Mouse (Mus musculus) kidney, embryonic 15.5 days (tissue): Measurements from ENCODE around the gene Fam20a. TPM values are rescaled to one million over a fixed set of nuclear protein-coding genes. Genes with fewer than 3 reads are reported as not detected.

Experiments
- ATAC-seq: fragments of 200-750 bp; cut with Nextera tagmentation; replicated peaks from 2 replicates; pipeline ENCODE4 v1.8.0; 2017; ENCODE audit warnings: moderate TSS enrichment; ENCODE audit not compliant: low FRiP score
- H3K27ac ChIP-seq: fragments of 300-500 bp; sonication (generic); 2 replicates; pipeline ENCODE4 v1.5.1; 2015; ENCODE audit warnings: mild to moderate bottlenecking, inconsistent platforms
- H3K27me3 ChIP-seq: fragments of 300-500 bp; sonication (generic); 2 replicates; pipeline ENCODE4 v1.6.1; 2015; ENCODE audit warnings: inconsistent platforms
- H3K36me3 ChIP-seq: fragments of 300-500 bp; sonication (generic); 2 replicates; pipeline ENCODE4 v1.6.1; 2015; ENCODE audit warnings: inconsistent platforms
- H3K4me1 ChIP-seq: fragments of 300-500 bp; sonication (generic); 2 replicates; pipeline ENCODE4 v1.6.1; 2015; ENCODE audit warnings: inconsistent platforms
- H3K4me2 ChIP-seq: fragments of 300-500 bp; sonication (generic); 2 replicates; pipeline ENCODE4 v1.6.1; 2015; ENCODE audit warnings: moderate library complexity, mild to moderate bottlenecking, inconsistent platforms
- H3K4me3 ChIP-seq: fragments of 300-500 bp; sonication (generic); replicated peaks from 2 replicates; pipeline ENCODE4 v1.5.1; 2015; ENCODE audit warnings: mild to moderate bottlenecking, inconsistent platforms
- H3K9ac ChIP-seq: fragments of 300-500 bp; sonication (generic); 2 replicates; pipeline ENCODE4 v1.6.1; 2015; ENCODE audit warnings: mild to moderate bottlenecking, inconsistent platforms
- H3K9me3 ChIP-seq: fragments of 300-500 bp; sonication (generic); replicated peaks from 2 replicates; pipeline ENCODE4 v1.6.1; 2016; ENCODE audit warnings: inconsistent platforms
- WGBS: fragments of 180-500 bp; shearing (Covaris S2); methylation state at CpG from one replicate; pipeline ENCODE4 v1.1.7; 2015; ENCODE audit warnings: mixed read lengths; 5-methylcytosine and 5-hydroxymethylcytosine counted together
- polyA plus RNA-seq: library from polyadenylated mRNA; unstranded; fragments of >200 nt; fragmentation: Nextera tagmentation; extraction: Ambion mirVana; gene quantifications from 2 replicates; pipeline ENCODE4 v1.2.1, GENCODE M21; 2015

The Fam20a gene
- polyA plus RNA-seq, 1 experiment from 2014 or later = 2.3 TPM

- H3K4me1 ChIP-seq = peaks cover 21% of the 10 kb centered on the region
- H3K27me3 ChIP-seq = no peaks in the 10 kb centered on the region
- H3K4me2 ChIP-seq = no peak overlapping the region
- no peak overlapping the region for H3K9ac ChIP-seq
- H3K4me3 ChIP-seq = no peak overlapping the region
- no peaks in the 10 kb centered on the region for H3K9me3 ChIP-seq
- ATAC-seq = no peak
- peaks cover 15% of the 10 kb centered on the region for H3K36me3 ChIP-seq
- 86% methylated on average over 11 of the region's 11 CpGs for WGBS
- no peak overlapping the region for H3K27ac ChIP-seq
These were observed 47.5 kb downstream of the Fam20a start for GRCm38 (mm10) chr11:109674542-109674941.

DNA sequence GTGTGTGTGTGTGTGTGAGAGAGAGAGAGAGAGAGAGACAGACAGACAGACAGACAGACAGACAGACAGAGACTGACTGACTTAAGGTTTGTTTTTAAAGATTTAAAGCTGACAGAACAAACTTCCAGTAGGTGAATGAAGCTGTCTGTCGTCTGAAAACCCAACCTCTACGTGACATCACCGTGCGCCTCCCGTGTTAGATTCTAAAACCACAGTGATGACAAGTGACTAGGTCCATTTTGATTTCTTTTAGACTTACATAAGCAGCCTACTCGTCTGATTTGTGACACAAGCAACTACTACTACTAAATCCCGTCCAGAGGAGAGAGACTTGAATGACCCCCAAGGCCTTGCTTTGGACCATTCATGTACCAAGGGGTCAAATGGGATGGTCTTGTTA is 48.3 kb downstream of the Fam20a start:
- ATAC-seq = no peak
- Histone ChIP-seq H3K27me3 (no peaks in the 10 kb centered on the region), H3K9me3 (no peaks in the 10 kb centered on the region), H3K9ac (no peak overlapping the region), H3K4me2 (no peak overlapping the region), H3K27ac (no peak overlapping the region), H3K4me3 (no peak overlapping the region), H3K4me1 (peaks cover 21% of the 10 kb centered on the region), H3K36me3 (peaks cover 19% of the 10 kb centered on the region)
- 73% methylated on average over 7 of the region's 7 CpGs for WGBS

DNA sequence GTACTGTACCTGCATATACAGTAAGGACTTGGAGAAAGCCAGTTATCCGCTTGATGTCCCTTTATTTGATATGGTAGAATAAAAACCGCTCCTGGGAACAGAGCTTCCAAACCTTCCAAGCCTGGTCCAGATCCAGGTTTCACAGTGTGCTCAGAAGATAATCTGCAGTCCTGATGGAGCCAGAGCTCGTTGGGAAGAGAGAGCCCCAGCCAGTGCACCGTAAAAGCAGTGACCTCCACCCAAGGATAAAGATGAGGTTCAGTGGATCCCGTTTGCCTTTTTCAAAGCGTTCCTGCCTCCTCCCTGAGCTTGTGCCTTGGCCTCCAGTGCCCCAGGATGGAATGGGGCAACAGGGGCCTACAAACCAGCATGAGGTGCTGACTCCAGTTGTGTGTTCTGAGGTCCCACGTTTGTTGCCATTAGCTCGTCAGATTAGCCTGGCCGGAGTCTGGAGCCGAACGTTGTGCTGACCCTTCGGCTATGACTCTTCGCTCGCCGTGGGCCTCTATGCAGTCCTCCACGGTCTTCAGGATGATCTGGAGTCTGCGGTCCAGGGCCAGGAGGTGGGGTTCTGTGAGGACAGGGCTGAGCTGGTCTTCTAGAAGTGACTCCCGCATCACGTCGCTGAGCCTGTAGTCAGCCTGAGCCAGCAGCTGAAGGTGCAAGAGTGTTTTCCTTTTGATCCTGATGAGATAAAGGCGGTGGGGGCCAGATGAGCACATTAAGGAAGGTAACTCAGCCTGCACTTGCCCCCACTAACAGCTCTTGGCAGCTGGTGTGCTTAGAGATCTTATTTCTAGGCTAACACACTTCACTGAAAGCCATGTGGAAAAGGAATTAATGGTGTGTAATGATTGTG is 49.0 kb downstream of the Fam20a start:
- peaks cover 25% of the 10 kb centered on the region for H3K36me3 ChIP-seq
- peaks cover 21% of the 10 kb centered on the region for H3K4me1 ChIP-seq
- no peak overlapping the region for H3K4me3 ChIP-seq
- H3K27me3 ChIP-seq = no peaks in the 10 kb centered on the region
- peak; percentile 45 for ATAC-seq
- H3K4me2 ChIP-seq = no peak overlapping the region
- 42% methylated on average over 21 of the region's 21 CpGs for WGBS
- no peak overlapping the region for H3K27ac ChIP-seq
- H3K9me3 ChIP-seq = no peaks in the 10 kb centered on the region
- H3K9ac ChIP-seq = no peak overlapping the region

GRCm38 (mm10) chr11:109672396-109672795 is 49.7 kb downstream of the Fam20a start:
- Histone ChIP-seq H3K27ac (0 out of 2 replicates have a peak overlapping the region, but pooled peaks have one; percentile 54), H3K9ac (no peak overlapping the region), H3K27me3 (no peaks in the 10 kb centered on the region), H3K9me3 (no peaks in the 10 kb centered on the region), H3K4me3 (no peak overlapping the region), H3K4me1 (peaks cover 21% of the 10 kb centered on the region), H3K4me2 (no peak overlapping the region), H3K36me3 (peaks cover 33% of the 10 kb centered on the region)
- ATAC-seq = no peak
- WGBS = 85% methylated on average over 8 of the region's 8 CpGs

GRCm38 (mm10) chr11:109672021-109672324 is 50.1 kb downstream of the Fam20a start:
- WGBS = 90% methylated on average over 5 of the region's 5 CpGs
- no peak overlapping the region for H3K4me2 ChIP-seq
- H3K9ac ChIP-seq = no peak overlapping the region
- H3K27ac ChIP-seq = 0 out of 2 replicates have a peak overlapping the region, but pooled peaks have one; percentile 54
- no peaks in the 10 kb centered on the region for H3K27me3 ChIP-seq
- no peak overlapping the region for H3K4me3 ChIP-seq
- peaks cover 37% of the 10 kb centered on the region for H3K36me3 ChIP-seq
- peaks cover 21% of the 10 kb centered on the region for H3K4me1 ChIP-seq
- no peak for ATAC-seq
- H3K9me3 ChIP-seq = no peaks in the 10 kb centered on the region

GRCm38 (mm10) chr11:109671136-109672020 is 50.7 kb downstream of the Fam20a start:
- H3K36me3 ChIP-seq = peaks cover 43% of the 10 kb centered on the region
- 57% methylated on average over 6 of the region's 6 CpGs for WGBS
- peaks cover 21% of the 10 kb centered on the region for H3K4me1 ChIP-seq
- no peaks in the 10 kb centered on the region for H3K27me3 ChIP-seq
- ATAC-seq = no peak
- no peaks in the 10 kb centered on the region for H3K9me3 ChIP-seq
- H3K4me2 ChIP-seq = no peak overlapping the region
- H3K27ac ChIP-seq = peak overlapping the region; percentile 60
- no peak overlapping the region for H3K4me3 ChIP-seq
- no peak overlapping the region for H3K9ac ChIP-seq

GRCm38 (mm10) chr11:109670026-109670916 is 51.8 kb downstream of the Fam20a start:
- peaks cover 54% of the 10 kb centered on the region for H3K36me3 ChIP-seq
- peak overlapping the region; percentile 60 for H3K27ac ChIP-seq
- H3K27me3 ChIP-seq = no peaks in the 10 kb centered on the region
- peak; percentile 46; the same call in 1 of the 2 replicates for ATAC-seq
- H3K9ac ChIP-seq = no peak overlapping the region
- H3K4me1 ChIP-seq = peaks cover 21% of the 10 kb centered on the region
- WGBS = 49% methylated on average over 14 of the region's 14 CpGs
- H3K4me2 ChIP-seq = no peak overlapping the region
- no peak overlapping the region for H3K4me3 ChIP-seq
- H3K9me3 ChIP-seq = no peaks in the 10 kb centered on the region

DNA sequence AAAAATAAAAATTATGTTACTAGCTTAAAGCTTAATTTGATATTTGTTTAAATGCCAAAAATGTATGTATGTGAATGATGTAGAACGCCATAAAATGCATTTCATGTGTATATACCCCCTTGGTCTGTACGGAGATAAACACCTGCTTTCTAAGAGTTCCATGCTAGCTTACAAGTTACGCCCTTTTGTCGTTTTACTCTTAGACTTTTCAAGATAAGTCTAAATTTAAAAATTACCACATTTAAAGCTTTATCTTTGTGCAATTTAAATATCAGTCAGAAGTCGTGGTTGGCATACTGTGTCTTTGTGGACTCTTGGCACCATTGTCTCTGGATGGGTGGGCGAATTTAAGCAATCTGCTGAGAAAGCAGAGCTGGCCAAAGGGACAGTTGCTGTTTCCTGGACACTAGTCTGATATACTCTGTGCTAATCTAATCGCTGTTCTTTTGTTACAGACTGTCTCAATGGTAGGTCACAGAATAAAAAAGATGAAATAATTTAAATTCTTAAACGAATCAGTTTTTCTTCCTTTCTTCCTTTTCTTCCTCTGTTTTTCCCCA is 52.9 kb downstream of the Fam20a start:
- Histone ChIP-seq H3K4me2 (no peak overlapping the region), H3K4me1 (peaks cover 21% of the 10 kb centered on the region), H3K36me3 (peaks cover 64% of the 10 kb centered on the region), H3K27me3 (no peaks in the 10 kb centered on the region), H3K27ac (no peak overlapping the region), H3K4me3 (no peak overlapping the region), H3K9ac (no peak overlapping the region), H3K9me3 (no peaks in the 10 kb centered on the region)
- 91% methylated on average over 8 of the region's 8 CpGs for WGBS
- ATAC-seq = no peak

GRCm38 (mm10) chr11:109668115-109668725 is 53.9 kb downstream of the Fam20a start:
- Histone ChIP-seq H3K4me3 (no peak overlapping the region), H3K27ac (no peak overlapping the region), H3K9me3 (no peaks in the 10 kb centered on the region), H3K9ac (no peak overlapping the region), H3K36me3 (peaks cover 74% of the 10 kb centered on the region), H3K27me3 (no peaks in the 10 kb centered on the region), H3K4me1 (peaks cover 20% of the 10 kb centered on the region), H3K4me2 (no peak overlapping the region)
- ATAC-seq = no peak
- 75% methylated on average over 8 of the region's 8 CpGs for WGBS

DNA sequence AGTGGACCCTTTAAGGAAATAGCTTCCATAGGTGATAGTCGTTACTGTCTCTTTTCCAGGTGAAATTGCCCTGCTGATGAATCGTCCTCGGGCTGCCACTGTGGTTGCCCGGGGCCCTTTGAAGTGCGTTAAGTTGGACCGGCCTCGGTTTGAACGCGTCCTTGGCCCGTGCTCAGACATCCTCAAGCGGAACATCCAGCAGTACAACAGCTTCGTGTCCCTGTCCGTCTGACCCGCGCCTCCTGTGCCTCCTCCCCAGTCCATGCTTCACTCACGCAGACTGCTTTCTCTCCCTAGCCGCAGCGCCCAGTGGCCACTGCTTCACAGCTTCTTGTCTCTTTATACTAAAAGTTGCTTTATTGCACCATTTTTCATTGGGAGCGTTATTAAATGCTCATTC is 54.7 kb downstream of the Fam20a start:
- no peak for ATAC-seq
- 86% methylated on average over 19 of the region's 19 CpGs for WGBS
- Histone ChIP-seq H3K27me3 (no peaks in the 10 kb centered on the region), H3K4me1 (peaks cover 11% of the 10 kb centered on the region), H3K27ac (no peak overlapping the region), H3K4me2 (no peak overlapping the region), H3K9ac (no peak overlapping the region), H3K36me3 (peaks cover 83% of the 10 kb centered on the region), H3K9me3 (no peaks in the 10 kb centered on the region), H3K4me3 (no peak overlapping the region)

GRCm38 (mm10) chr11:109666411-109666810 is 55.7 kb downstream of the Fam20a start:
- Histone ChIP-seq H3K27ac (no peak overlapping the region), H3K9me3 (no peaks in the 10 kb centered on the region), H3K4me1 (peaks cover 6% of the 10 kb centered on the region), H3K4me3 (no peak overlapping the region), H3K36me3 (peaks cover 91% of the 10 kb centered on the region), H3K27me3 (no peaks in the 10 kb centered on the region), H3K4me2 (no peak overlapping the region), H3K9ac (no peak overlapping the region)
- ATAC-seq = no peak
- 93% methylated on average over 13 of the region's 13 CpGs for WGBS
